In the genomic region with DNA sequence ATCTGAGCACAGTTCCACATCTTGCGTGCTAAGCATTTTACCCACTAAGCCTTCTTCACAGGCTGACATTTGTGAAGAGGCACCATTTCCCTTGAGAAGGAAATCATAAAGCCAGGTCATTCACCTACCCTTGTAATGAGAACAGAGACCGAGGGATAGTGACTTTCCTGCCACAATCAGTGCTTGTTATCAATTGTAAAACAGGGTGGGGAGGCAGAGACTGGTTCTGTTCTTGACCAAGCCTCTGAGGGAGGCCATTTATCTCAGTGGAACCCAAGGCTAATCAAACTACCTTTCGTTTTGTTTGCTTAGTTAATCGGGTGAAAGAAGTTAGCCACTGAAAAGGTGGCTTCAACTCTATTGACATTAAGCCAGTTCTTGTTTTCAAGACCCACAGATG, we compare ENCODE assay signal across 26 mouse cellular contexts. TPM values are rescaled to one million over a fixed set of nuclear protein-coding genes. Genes with fewer than 3 reads are reported as not detected.
"Had no signal": no experiment of that assay in that cellular context is flagged by ENCODE, and none has a peak within 500 bp of the region (broad histone marks: within the 10 kb centered on the region; RNA-seq: fewer than 3 reads in every experiment).

No protein-coding gene starts in this region.

- H3K27me3 ChIP-seq: heart, embryonic 13.5 days; heart, embryonic 15.5 days; hindbrain, embryonic 13.5 days; hindbrain, embryonic 15.5 days; kidney, embryonic 15.5 days; limb, embryonic 12.5 days; liver, embryonic 13.5 days had no signal

- DNase-seq: gastrocnemius, postnatal 14 days; gastrocnemius, postnatal 36 days; heart, adult 11 months; heart, adult 2 months; heart, postnatal 14 days; heart, postnatal 36 days; kidney, adult 11 months; kidney, adult 2 months; kidney, adult 9 months; kidney, postnatal 14 days; kidney, postnatal 36 days; layer of hippocampus, adult 9-11 months; layer of hippocampus, postnatal 36 days; liver; liver, embryonic 13.5 days had no signal

- H3K4me3 ChIP-seq: heart, adult 2 months; heart, embryonic 13.5 days; heart, embryonic 15.5 days; hindbrain, embryonic 13.5 days; hindbrain, embryonic 15.5 days; kidney, embryonic 15.5 days; limb, embryonic 10.5 days; limb, embryonic 12.5 days; liver, embryonic 13.5 days had no signal

- ATAC-seq: hindbrain, postnatal 0 days had no signal

- H3K27ac ChIP-seq: heart, adult 2 months; heart, embryonic 13.5 days; heart, embryonic 15.5 days; hindbrain, embryonic 13.5 days; hindbrain, embryonic 15.5 days; hindbrain, postnatal 0 days; kidney, embryonic 15.5 days; kidney, postnatal 0 days; limb, embryonic 10.5 days; limb, embryonic 12.5 days; liver, embryonic 13.5 days had no signal

- H3K9me3 ChIP-seq: heart, embryonic 15.5 days; hindbrain, embryonic 13.5 days; hindbrain, embryonic 15.5 days; kidney, embryonic 15.5 days; limb, embryonic 10.5 days; limb, embryonic 12.5 days; liver, embryonic 13.5 days had no signal

- H3K4me1 ChIP-seq: hindbrain, embryonic 13.5 days; hindbrain, embryonic 15.5 days; liver, embryonic 13.5 days had no signal

- H3K9ac ChIP-seq: heart, embryonic 13.5 days; heart, embryonic 15.5 days; hindbrain, embryonic 13.5 days; hindbrain, embryonic 15.5 days; kidney, embryonic 15.5 days; limb, embryonic 12.5 days; liver, embryonic 13.5 days had no signal

- H3K4me2 ChIP-seq: heart, embryonic 11.5 days; heart, embryonic 13.5 days; heart, embryonic 15.5 days; hindbrain, embryonic 13.5 days; hindbrain, embryonic 15.5 days; kidney, embryonic 15.5 days; limb, embryonic 12.5 days; liver, embryonic 11.5 days; liver, embryonic 13.5 days had no signal

- H3K36me3 ChIP-seq: heart, embryonic 13.5 days; heart, embryonic 15.5 days; hindbrain, embryonic 13.5 days; hindbrain, embryonic 15.5 days; kidney, embryonic 15.5 days; limb, embryonic 10.5 days; limb, embryonic 12.5 days; liver, embryonic 13.5 days had no signal

RNA-seq across cellular contexts. Expression of a gene that starts 23.3 kb away (rescaled TPM):
- polyA plus RNA-seq: heart, embryonic 11.5 days; hindbrain, embryonic 13.5 days; limb, embryonic 10.5 days; liver, embryonic 11.5 days; liver, embryonic 13.5 days had no signal
